Mouse (Mus musculus) thymus, adult 2 months (tissue): ENCODE measurements around the gene Epop.

Experiments used
- CTCF ChIP-seq: fragments of 200-500 bp; IDR thresholded peaks from 2 replicates; pipeline ENCODE4 v1.5.1; 2012; ENCODE audit warnings: mild to moderate bottlenecking, control low read depth, low read length, moderate library complexity, borderline replicate concordance; ENCODE audit not compliant: control insufficient read depth, poor library complexity, insufficient read depth; ENCODE audit errors: extremely low read depth
- POLR2A ChIP-seq: fragments of 200-500 bp; IDR thresholded peaks from 2 replicates; pipeline ENCODE4 v1.6.1; 2012; ENCODE audit warnings: mild to moderate bottlenecking, low read length, control low read depth, moderate library complexity; ENCODE audit not compliant: control insufficient read depth, poor library complexity, insufficient read depth; ENCODE audit errors: extremely low read depth

DNA sequence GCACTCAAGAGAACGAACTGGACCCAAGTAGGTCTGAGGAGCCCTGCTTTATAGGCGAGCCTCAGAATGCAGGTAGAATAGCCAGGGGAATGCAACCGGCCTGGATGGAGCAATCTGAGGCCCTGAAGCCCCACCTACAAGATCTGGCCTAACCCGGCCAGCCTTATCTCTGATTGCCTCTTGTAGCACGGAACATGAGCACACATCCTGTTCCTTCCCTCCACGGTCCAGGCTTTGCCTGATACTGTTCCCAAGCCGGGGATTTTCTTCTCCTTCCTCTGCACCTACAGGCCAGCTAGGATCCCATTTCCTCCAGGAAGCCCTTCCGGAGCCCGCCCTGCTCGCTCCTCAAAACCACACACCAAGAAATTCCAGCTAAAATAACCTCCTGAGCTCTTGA, 43.6 kb downstream of the Epop start:
- TF ChIP-seq CTCF (no peak), POLR2A (no peak)
